In genomic region chr5:151020031-151020820, GRCm38 (mm10) we compare ENCODE assay signal across 14 mouse cellular contexts.
DNase-seq lines count a peak whose midpoint lies in the region; ATAC-seq and TF ChIP-seq lines count a peak whose summit lies in the region.
"Had no signal": no experiment of that assay in that cellular context is flagged by ENCODE, and none has a peak within 500 bp of the region (broad histone marks: within the 10 kb centered on the region; RNA-seq: fewer than 3 reads in every experiment).

No protein-coding gene starts in this region.

- no peaks in the 10 kb centered on the region for H3K9me3 ChIP-seq in forebrain, embryonic 13.5 days (replicated peaks)
- H3K9me3 ChIP-seq in forebrain, postnatal 0 days (ENCODE audit: low read length) = no peaks in the 10 kb centered on the region
- H3K9me3 ChIP-seq in hindbrain, embryonic 14.5 days (ENCODE audit: control insufficient read depth, low read length) = no peaks in the 10 kb centered on the region
- no peaks in the 10 kb centered on the region for H3K9me3 ChIP-seq in hindbrain, embryonic 12.5 days (replicated peaks)
- H3K9me3 ChIP-seq in lung, embryonic 15.5 days = no peaks in the 10 kb centered on the region

- no peak overlapping the region for H3K4me3 ChIP-seq in forebrain, embryonic 13.5 days
- no peak overlapping the region for H3K4me3 ChIP-seq in forebrain, postnatal 0 days (ENCODE audit: low read depth, low read length)
- H3K4me3 ChIP-seq in hindbrain, embryonic 14.5 days (replicated peaks; ENCODE audit: low read length) = no peak overlapping the region
- H3K4me3 ChIP-seq in hindbrain, embryonic 12.5 days = no peak overlapping the region
- H3K4me3 ChIP-seq in lung, embryonic 15.5 days = no peak overlapping the region

- H3K27me3 ChIP-seq in forebrain, embryonic 13.5 days = no peaks in the 10 kb centered on the region
- no peaks in the 10 kb centered on the region for H3K27me3 ChIP-seq in forebrain, postnatal 0 days (ENCODE audit: insufficient read depth, low read length)
- no peaks in the 10 kb centered on the region for H3K27me3 ChIP-seq in hindbrain, embryonic 14.5 days (ENCODE audit: control insufficient read depth, insufficient read depth, low read length)
- H3K27me3 ChIP-seq in hindbrain, embryonic 12.5 days = no peaks in the 10 kb centered on the region
- H3K27me3 ChIP-seq in lung, embryonic 15.5 days = no peaks in the 10 kb centered on the region

- H3K4me2 ChIP-seq in forebrain, embryonic 13.5 days = no peak overlapping the region
- H3K4me2 ChIP-seq in forebrain, postnatal 0 days (ENCODE audit: low read depth) = no peak overlapping the region
- H3K4me2 ChIP-seq in hindbrain, embryonic 14.5 days (replicated peaks) = no peak overlapping the region
- H3K4me2 ChIP-seq in hindbrain, embryonic 12.5 days (replicated peaks) = no peak overlapping the region
- peak overlapping the region; percentile 13; the same call in 1 of the 2 replicates for H3K4me2 ChIP-seq in lung, embryonic 15.5 days

- H3K36me3 ChIP-seq in forebrain, embryonic 13.5 days (ENCODE audit: poor library complexity, severe bottlenecking) = no peaks in the 10 kb centered on the region
- no peaks in the 10 kb centered on the region for H3K36me3 ChIP-seq in forebrain, postnatal 0 days (ENCODE audit: insufficient read depth)
- H3K36me3 ChIP-seq in hindbrain, embryonic 14.5 days (replicated peaks; ENCODE audit: control insufficient read depth, insufficient read depth) = no peaks in the 10 kb centered on the region
- H3K36me3 ChIP-seq in hindbrain, embryonic 12.5 days = no peaks in the 10 kb centered on the region
- no peaks in the 10 kb centered on the region for H3K36me3 ChIP-seq in lung, embryonic 15.5 days

- 66% methylated on average over 13 of the region's 13 CpGs for WGBS in forebrain, embryonic 13.5 days
- WGBS in forebrain, postnatal 0 days = 58% methylated on average over 13 of the region's 13 CpGs
- WGBS in hindbrain, embryonic 14.5 days = 69% methylated on average over 13 of the region's 13 CpGs
- WGBS in hindbrain, embryonic 12.5 days = 71% methylated on average over 13 of the region's 13 CpGs
- 55% methylated on average over 13 of the region's 13 CpGs for WGBS in lung, embryonic 15.5 days

- DNase-seq in forebrain, postnatal 0 days = no peak
- no peak for DNase-seq in hindbrain, embryonic 14.5 days (ENCODE audit: low spot score)
- DNase-seq in lung, postnatal 10 days = no peak
- DNase-seq in embryo, embryonic 9.5 days (ENCODE audit: extremely low spot score) = no peak
- DNase-seq: adrenal gland, postnatal 14 days; cerebellum, adult 11 months; heart, postnatal 14 days; kidney, postnatal 4 days; right cerebral cortex, postnatal 25 days had no signal

- H3K9ac ChIP-seq in forebrain, embryonic 13.5 days = no peak overlapping the region
- no peak overlapping the region for H3K9ac ChIP-seq in forebrain, postnatal 0 days
- H3K9ac ChIP-seq in hindbrain, embryonic 14.5 days = no peak overlapping the region
- no peak overlapping the region for H3K9ac ChIP-seq in hindbrain, embryonic 12.5 days
- H3K9ac ChIP-seq in lung, embryonic 15.5 days = no peak overlapping the region

- TF ChIP-seq CTCF in forebrain, postnatal 0 days (IDR thresholded peaks at IDR 0.05; ENCODE audit: low read depth) = no peak

- H3K4me1 ChIP-seq in forebrain, embryonic 13.5 days = peaks cover 23% of the 10 kb centered on the region
- peaks cover 19% of the 10 kb centered on the region for H3K4me1 ChIP-seq in forebrain, postnatal 0 days (ENCODE audit: insufficient read depth)
- peaks cover 25% of the 10 kb centered on the region for H3K4me1 ChIP-seq in hindbrain, embryonic 14.5 days (replicated peaks; ENCODE audit: control insufficient read depth, insufficient read depth, low read length)
- H3K4me1 ChIP-seq in hindbrain, embryonic 12.5 days = peaks cover 7% of the 10 kb centered on the region; the same call in 1 of the 2 replicates
- peaks cover 21% of the 10 kb centered on the region; the same call in 1 of the 2 replicates for H3K4me1 ChIP-seq in lung, embryonic 15.5 days

- H3K27ac ChIP-seq in forebrain, embryonic 13.5 days = 0 out of 2 replicates have a peak overlapping the region, but pooled peaks have one; percentile 21
- H3K27ac ChIP-seq in forebrain, postnatal 0 days (ENCODE audit: low read depth, low read length) = no peak overlapping the region
- H3K27ac ChIP-seq in hindbrain, embryonic 14.5 days = peak overlapping the region; percentile 22; the same call in 1 of the 2 replicates
- H3K27ac ChIP-seq in hindbrain, embryonic 12.5 days = no peak overlapping the region
- 0 out of 2 replicates have a peak overlapping the region, but pooled peaks have one; percentile 6 for H3K27ac ChIP-seq in lung, embryonic 15.5 days
- H3K27ac ChIP-seq: macrophage had no signal

- no peak for ATAC-seq in forebrain, embryonic 13.5 days
- no peak for ATAC-seq in forebrain, postnatal 0 days
- no peak for ATAC-seq in hindbrain, embryonic 14.5 days (ENCODE audit: low FRiP score)
- ATAC-seq in hindbrain, embryonic 12.5 days (ENCODE audit: low FRiP score) = no peak
- ATAC-seq in lung, embryonic 15.5 days (ENCODE audit: borderline replicate concordance, extremely low read depth, low FRiP score, low TSS enrichment) = no peak
- ATAC-seq in granulocyte monocyte progenitor cell, adult 5-6 weeks (replicated peaks; ENCODE audit: poor library complexity, severe bottlenecking) = 0 out of 2 replicates have a peak, but pooled peaks have one; percentile 9

Comparison
In these comparisons a context has a peak if more than half of its experiments do, and no peak if none do; other contexts are left out.
1. H3K27ac ChIP-seq: peak in forebrain, embryonic 13.5 days (single experiment), hindbrain, embryonic 14.5 days (single experiment) and lung, embryonic 15.5 days (single experiment); none in forebrain, postnatal 0 days (single experiment) and hindbrain, embryonic 12.5 days (single experiment).